Mouse (Mus musculus): ENCODE data around the gene Kif22. TPM values are rescaled to one million over a fixed set of nuclear protein-coding genes. Genes with fewer than 3 reads are reported as not detected.

The Kif22 gene
- total RNA-seq (2012; rRNA removed): 57.7 and 75.7 TPM in 2 replicates
- polyA plus RNA-seq (2012; ENCODE audit: insufficient read depth in 1 of 2, insufficient read length in 2 of 2, low read depth in 1 of 2, low replicate concordance in 2 of 2, missing spikeins in 1 of 2): 100 to 1,000 TPM; 119 to 298 TPM

- H3K4me1 ChIP-seq (ENCODE audit: control insufficient read depth in 1 of 2, insufficient read depth in 2 of 2, low read length in 2 of 2): peaks cover 2 to 18% of the 10 kb centered on the region in 2 experiments; a peak in 3 of 4 replicates
- H3K27me3 ChIP-seq (ENCODE audit: control insufficient read depth in 1 of 2, insufficient read depth in 2 of 2, low read length in 2 of 2): no peaks in the 10 kb centered on the region
- DNase-seq (ENCODE audit: low read depth, low spot score): peak; percentile 94
- peak within 1 kb of the TSS; percentile 92 for H3K9ac ChIP-seq (ENCODE audit: control insufficient read depth, low read depth, low read length, poor library complexity, severe bottlenecking)
- H3K9me3 ChIP-seq (replicated peaks; ENCODE audit: insufficient read depth, low read length): no peaks in the 10 kb centered on the region
- peaks cover 31% of the 10 kb centered on the region for H3K79me2 ChIP-seq (ENCODE audit: control insufficient read depth, insufficient read depth, low read length, poor library complexity)
- H3K36me3 ChIP-seq (ENCODE audit: control insufficient read depth in 1 of 2, insufficient read depth in 2 of 2, low read length in 2 of 2): peaks cover 0 to 16% of the 10 kb centered on the region in 2 experiments; a peak in 3 of 4 replicates
- H3K4me3 ChIP-seq (ENCODE audit: control insufficient read depth in 1 of 2, insufficient read depth in 1 of 2, low read depth in 2 of 2, low read length in 2 of 2): peak within 1 kb of the TSS; percentile 77 to 95
- H3K27ac ChIP-seq (ENCODE audit: control insufficient read depth, low read depth, low read length): peak within 1 kb of the TSS; percentile 81
- TF ChIP-seq MAZ (IDR thresholded peaks at IDR 0.05; ENCODE audit: low read depth, low read length): no peak
- TF ChIP-seq MAX (IDR thresholded peaks at IDR 0.05; ENCODE audit: low read length): no peak
- TF ChIP-seq POLR2A (IDR thresholded peaks at IDR 0.05; ENCODE audit: control insufficient read depth in 1 of 2, insufficient read depth in 1 of 2, low read depth in 1 of 2, low read length in 2 of 2, poor library complexity in 1 of 2): peak; percentile 85 to 87
- TF ChIP-seq ZNF384 (IDR thresholded peaks at IDR 0.05; ENCODE audit: low read depth, low read length): no peak
- no peak for TF ChIP-seq MYC (IDR thresholded peaks at IDR 0.05; ENCODE audit: low read depth, low read length)
- 0 out of 2 replicates have a peak, but pooled peaks have one; percentile 31 for TF ChIP-seq UBTF (IDR thresholded peaks at IDR 0.05; ENCODE audit: borderline replicate concordance, insufficient read depth, low read depth, low read length)
- peak; percentile 52; the same call in 1 of the 2 replicates for TF ChIP-seq MYB (IDR thresholded peaks at IDR 0.05; ENCODE audit: low read depth, low read length)
- TF ChIP-seq TAL1 (IDR thresholded peaks at IDR 0.05; ENCODE audit: low read length): no peak
- TF ChIP-seq RCOR1 (IDR thresholded peaks at IDR 0.05; ENCODE audit: low read depth, low read length): no peak; the same call in 1 of the 2 replicates
- no peak for TF ChIP-seq NRF1 (IDR thresholded peaks at IDR 0.05; ENCODE audit: insufficient read depth, low read depth, low read length, poor library complexity, severe bottlenecking)
- TF ChIP-seq USF1 (IDR thresholded peaks at IDR 0.05; ENCODE audit: low read depth, low read length): no peak
- TF ChIP-seq MAFK (IDR thresholded peaks at IDR 0.05; ENCODE audit: borderline replicate concordance, low read depth, low read length): no peak
- TF ChIP-seq CHD1 (IDR thresholded peaks at IDR 0.05; ENCODE audit: low read depth, low read length): no peak
- peak; percentile 83 for TF ChIP-seq SIN3A (IDR thresholded peaks at IDR 0.05; ENCODE audit: low read length)
- TF ChIP-seq HCFC1 (IDR thresholded peaks at IDR 0.05; ENCODE audit: low read depth, low read length): peak; percentile 83
- TF ChIP-seq TBP (IDR thresholded peaks at IDR 0.05; ENCODE audit: low read depth, low read length): peak; percentile 89
- no peak for TF ChIP-seq RAD21 (IDR thresholded peaks at IDR 0.05; ENCODE audit: low read depth, low read length)
- no peak for TF ChIP-seq CTCF (IDR thresholded peaks at IDR 0.05 in 2 of 3, conservative IDR thresholded peaks at IDR 0.05 in 1 of 3; ENCODE audit: control insufficient read depth in 1 of 3, insufficient read depth in 1 of 3, low read depth in 2 of 3, low read length in 3 of 3, poor library complexity in 1 of 3, severe bottlenecking in 1 of 3)
- TF ChIP-seq ZMIZ1 (IDR thresholded peaks at IDR 0.05; ENCODE audit: low read depth, low read length): no peak
- TF ChIP-seq TCF12 (IDR thresholded peaks at IDR 0.05; ENCODE audit: low read depth, low read length): peak; percentile 31; the same call in 1 of the 2 replicates
- TF ChIP-seq GATA1 (IDR thresholded peaks at IDR 0.05; ENCODE audit: low read depth, low read length): no peak
- 0 out of 2 replicates have a peak, but pooled peaks have one; percentile 29 for TF ChIP-seq ETS1 (IDR thresholded peaks at IDR 0.05; ENCODE audit: low read depth, low read length)
- peak; percentile 74; the same call in 1 of the 2 replicates for TF ChIP-seq MXI1 (IDR thresholded peaks at IDR 0.05; ENCODE audit: low read depth, low read length)
- no peak for TF ChIP-seq USF2 (IDR thresholded peaks at IDR 0.05; ENCODE audit: borderline replicate concordance in 1 of 2, insufficient read depth in 1 of 2, low read depth in 1 of 2, low read length in 2 of 2)
- TF ChIP-seq EP300 (IDR thresholded peaks at IDR 0.05; ENCODE audit: low read depth in 1 of 2, low read length in 2 of 2): peak; percentile 6 to 27; a peak in 1 of 4 replicates
- peak; percentile 96 for TF ChIP-seq POLR2AphosphoS2 (IDR thresholded peaks at IDR 0.05; ENCODE audit: low read length)
- peak; percentile 77; the same call in 1 of the 2 replicates for TF ChIP-seq E2F4 (IDR thresholded peaks at IDR 0.05; ENCODE audit: borderline replicate concordance, low read depth, low read length)
- peak; percentile 84 for TF ChIP-seq ELF1 (IDR thresholded peaks at IDR 0.05; ENCODE audit: low read depth, low read length)
- no peak for TF ChIP-seq SMC3 (IDR thresholded peaks at IDR 0.05; ENCODE audit: low read depth, low read length)
- TF ChIP-seq POLR2AphosphoS5 (IDR thresholded peaks at IDR 0.05; ENCODE audit: borderline replicate concordance, low read depth, low read length): no peak
- no peak; the same call in 1 of the 2 replicates for TF ChIP-seq MEF2A (IDR thresholded peaks at IDR 0.05; ENCODE audit: extremely low read depth, insufficient replicate concordance, low read depth, low read length, poor library complexity, severe bottlenecking)
- TF ChIP-seq JUND (IDR thresholded peaks at IDR 0.05; ENCODE audit: low read depth, low read length): no peak
- TF ChIP-seq CHD2 (IDR thresholded peaks at IDR 0.05; ENCODE audit: low read length): peak; percentile 28; the same call in 1 of the 2 replicates
- 0 out of 2 replicates have a peak, but pooled peaks have one; percentile 5 for TF ChIP-seq ZKSCAN1 (IDR thresholded peaks at IDR 0.05; ENCODE audit: low read depth, low read length)
Measured at GRCm38 (mm10) chr7:127041851-127042672, at the start of gene Kif22. Gene Kif22 (minus strand): TSS chr7:127042471.
